Mouse (Mus musculus): Measurements from ENCODE around the gene Ipo8.

Ipo8 gene

DNA sequence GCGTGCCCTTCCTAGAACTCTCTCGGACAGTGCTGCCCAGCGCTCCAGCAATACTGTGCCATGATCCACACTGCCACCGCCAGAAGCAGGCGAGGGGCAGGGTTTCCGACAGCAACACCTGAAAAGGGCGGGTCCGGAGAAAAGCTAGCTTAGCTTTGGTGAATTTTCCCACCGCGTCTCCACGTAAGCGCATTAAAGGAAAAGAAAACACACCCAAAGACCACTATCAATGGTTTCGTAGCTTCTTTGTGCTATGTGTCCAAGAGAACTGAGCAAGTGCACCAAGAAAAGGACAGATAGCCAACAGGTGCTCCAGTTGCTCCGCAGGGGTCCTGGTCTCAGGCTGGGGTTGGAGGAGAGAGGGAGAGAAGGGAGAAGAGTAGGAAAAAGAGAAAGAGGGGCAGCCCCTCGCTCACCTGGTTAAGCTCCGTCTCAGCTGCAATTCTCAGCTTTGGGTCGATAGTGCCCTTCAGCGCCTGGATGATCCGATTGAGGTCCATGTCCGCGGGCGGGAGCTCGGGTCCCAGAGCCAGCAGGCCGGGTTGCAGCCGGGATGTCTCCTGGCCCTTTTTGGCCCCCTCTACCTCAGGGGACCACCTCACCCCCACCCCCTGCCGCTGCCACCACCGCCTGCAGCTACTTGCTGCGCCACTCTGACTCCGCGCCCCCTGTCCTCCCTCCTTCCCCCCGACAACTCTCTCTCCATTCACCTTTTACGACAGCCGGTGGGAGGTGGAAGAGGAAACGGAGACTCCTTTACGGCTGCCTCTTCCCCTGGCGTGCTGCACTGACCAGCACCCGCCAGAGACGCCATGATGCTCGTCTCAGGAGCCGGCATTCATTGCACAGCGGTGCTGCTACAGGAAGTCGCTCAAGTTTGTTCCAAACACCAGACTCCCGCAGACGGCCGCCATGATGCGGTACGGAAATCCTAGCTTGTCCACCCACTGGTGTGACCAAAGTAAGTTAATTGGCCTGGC, at the start of gene Ipo8:
Gene Ipo8 (minus strand): TSS at position 720 of the 980 bp plus-strand sequence.
- peak; percentile 87 for DNase-seq (ENCODE audit: low spot score)

DNA sequence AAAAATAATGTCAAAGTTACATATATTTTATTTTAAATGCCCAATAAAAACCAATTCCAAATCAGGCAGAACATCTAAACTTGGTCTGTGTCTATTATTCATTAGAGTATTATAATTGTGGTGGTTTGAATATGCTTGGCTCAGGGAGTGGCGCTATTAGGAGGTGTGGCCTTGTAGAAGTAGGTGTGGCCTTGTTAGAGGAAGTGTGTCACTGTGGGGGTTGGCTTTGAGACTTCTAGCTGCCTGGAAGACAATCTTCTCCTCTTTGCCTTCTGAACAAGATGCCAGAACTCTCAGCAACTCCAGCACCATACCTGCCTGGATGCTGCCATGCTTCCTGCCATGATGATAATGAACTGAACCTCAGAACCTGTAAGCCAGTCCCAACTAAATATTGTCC, 42.6 kb upstream of the Ipo8 start:
- no peak for DNase-seq (ENCODE audit: low spot score)

GRCm38 (mm10) chr6:148845629-148846028, 14.4 kb upstream of the Ipo8 start:
- no peak for DNase-seq (ENCODE audit: low spot score)

- DNase-seq (ENCODE audit: low spot score): no peak
Observed at GRCm38 (mm10) chr6:148841760-148842159, 10.5 kb upstream of the Ipo8 start.

- DNase-seq (ENCODE audit: low spot score): no peak
Observed at GRCm38 (mm10) chr6:148838460-148838859, 7.2 kb upstream of the Ipo8 start.

DNA sequence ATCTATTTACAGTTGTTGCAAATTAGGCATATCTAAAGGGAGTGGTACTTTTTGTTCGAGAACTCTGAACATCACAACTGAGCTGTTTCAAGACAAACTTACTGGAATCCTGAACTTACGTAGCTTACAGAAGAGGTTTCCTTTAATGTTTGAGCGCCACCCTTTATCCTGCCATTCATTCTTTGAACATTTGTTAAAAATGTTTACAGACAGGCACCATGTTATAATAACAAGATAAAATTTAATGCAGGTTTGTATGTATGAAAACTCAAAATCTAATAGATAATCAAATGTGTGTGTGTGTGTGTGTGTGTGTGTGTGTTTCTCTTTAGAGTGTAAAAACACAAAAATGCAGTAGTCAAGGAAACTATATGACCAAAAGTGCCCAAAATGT, 458 bp upstream of the Ipo8 start:
- DNase-seq (ENCODE audit: low spot score): no peak

DNA sequence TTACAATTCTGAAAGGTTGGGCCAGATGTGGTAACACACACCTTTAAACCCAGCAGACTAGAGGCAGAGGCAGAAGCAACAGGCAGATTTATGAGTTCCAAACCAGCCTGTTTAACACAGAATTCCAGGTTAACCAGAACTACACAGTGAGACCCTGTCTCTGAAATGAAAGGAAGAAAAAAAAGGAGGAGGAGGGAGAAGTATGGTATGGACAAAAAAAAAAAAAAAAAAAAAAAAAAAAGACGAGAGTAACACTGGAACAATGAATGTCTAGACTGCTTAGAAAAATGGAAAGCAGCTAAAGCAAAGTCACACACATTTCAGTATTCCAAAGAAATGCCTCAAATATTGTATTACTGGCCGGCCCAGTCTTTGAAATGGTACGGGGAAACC, 916 bp downstream of the Ipo8 start:
- DNase-seq (ENCODE audit: low spot score): no peak

- no peak for DNase-seq (ENCODE audit: low spot score)
Observed at GRCm38 (mm10) chr6:148826119-148826518, 5.1 kb downstream of the Ipo8 start.

DNA sequence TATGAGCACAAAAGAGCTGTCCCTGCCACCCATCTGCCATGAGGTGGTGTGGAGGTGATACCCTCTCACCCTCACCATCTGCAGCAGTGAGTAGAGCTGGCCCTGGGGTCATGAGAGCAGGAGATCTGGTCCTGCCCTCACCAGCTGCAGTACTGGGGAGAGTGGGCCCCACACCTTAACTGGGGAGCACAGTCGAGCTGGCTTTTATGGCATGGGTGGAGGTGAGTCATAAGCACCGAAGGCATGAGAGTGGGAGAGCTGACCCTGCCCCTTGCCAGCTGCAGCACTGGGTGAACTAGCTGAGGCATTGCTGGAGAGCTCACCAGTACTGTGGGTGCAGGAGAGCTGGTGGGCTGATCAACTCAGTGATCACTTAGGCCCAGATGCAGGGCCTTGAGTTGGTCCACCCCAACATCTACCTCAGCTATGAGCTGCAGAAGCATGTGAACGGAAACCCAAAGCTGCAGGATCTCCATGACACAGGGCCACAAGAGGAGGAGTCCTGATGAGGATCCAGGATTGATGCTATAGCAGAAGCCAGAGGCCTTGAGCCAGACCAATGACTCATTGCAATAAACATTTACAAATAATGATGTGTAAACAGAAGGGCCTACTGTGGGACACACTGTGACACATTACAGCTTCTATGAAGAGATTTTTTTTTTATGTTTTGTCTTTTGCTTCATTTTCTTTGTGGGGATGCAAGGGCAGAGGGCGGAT, 12.5 kb downstream of the Ipo8 start:
- no peak for DNase-seq (ENCODE audit: low spot score)

DNA sequence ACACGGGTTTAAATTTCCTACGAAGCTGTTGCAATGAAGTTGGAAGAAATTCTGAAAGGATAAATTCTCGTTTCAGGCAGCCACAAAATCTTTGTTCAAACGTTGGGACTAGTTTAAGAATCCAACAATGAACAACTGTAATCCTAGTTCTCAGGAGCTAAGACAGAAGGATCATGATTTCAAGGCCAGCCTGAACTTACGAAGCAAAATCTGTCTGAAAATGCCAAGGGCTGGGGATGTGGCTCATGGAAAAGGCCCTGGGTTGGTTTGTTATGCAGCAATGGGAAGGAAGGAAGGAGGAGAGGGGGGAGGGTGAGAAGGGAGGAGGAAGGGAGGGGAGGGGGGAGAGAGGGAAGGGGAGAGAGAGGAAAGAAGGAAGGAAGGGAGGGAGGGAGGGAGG, 14.5 kb downstream of the Ipo8 start:
- no peak for DNase-seq (ENCODE audit: low spot score)

- no peak for DNase-seq (ENCODE audit: low spot score)
Observed at GRCm38 (mm10) chr6:148811117-148811516, 20.1 kb downstream of the Ipo8 start.

DNA sequence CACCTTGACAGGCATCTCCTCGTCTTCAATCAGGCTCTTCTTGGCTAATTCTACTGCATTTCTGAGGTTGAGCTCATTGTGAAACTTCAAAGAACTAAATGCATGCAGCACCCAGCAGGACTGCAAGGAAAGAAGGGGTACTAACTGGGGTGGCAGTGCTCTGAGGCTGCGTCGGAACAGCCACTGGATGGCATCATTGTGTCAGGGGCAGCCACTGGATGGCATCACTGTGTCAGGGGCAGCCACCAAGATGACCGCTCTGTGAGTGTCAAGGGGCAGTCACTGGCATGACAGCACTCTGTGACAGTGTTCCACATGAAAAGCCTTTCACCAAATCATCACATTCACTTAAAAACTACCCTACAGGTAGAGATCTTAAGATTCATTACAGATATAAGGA, 31.5 kb downstream of the Ipo8 start:
- no peak for DNase-seq (ENCODE audit: low spot score)

- no peak for DNase-seq (ENCODE audit: low spot score)
Observed at GRCm38 (mm10) chr6:148795145-148795544, 36.1 kb downstream of the Ipo8 start.

GRCm38 (mm10) chr6:148789010-148789673, 42.1 kb downstream of the Ipo8 start:
- DNase-seq (ENCODE audit: low spot score): no peak

- no peak for DNase-seq (ENCODE audit: low spot score)
Observed at GRCm38 (mm10) chr6:148786186-148786585, 45.1 kb downstream of the Ipo8 start.

DNA sequence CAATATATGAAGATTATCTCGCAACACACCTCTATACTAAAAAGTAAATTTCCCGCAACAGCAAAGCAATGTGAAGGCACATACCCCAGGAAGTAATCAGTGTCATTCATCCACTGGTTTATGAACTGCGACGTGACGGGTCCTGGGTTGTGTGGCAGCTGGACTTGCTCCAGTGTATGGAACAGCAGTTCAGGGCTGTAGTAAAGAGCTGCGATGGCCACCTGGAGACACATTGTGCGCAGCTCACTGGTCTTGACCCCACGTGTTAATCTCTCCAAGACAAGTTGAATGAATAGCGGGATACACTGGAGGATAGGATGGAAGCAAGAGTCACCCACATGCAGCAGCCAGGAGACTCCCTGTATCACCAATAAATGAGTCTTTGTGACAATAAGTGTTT, 46.8 kb downstream of the Ipo8 start:
- no peak for DNase-seq (ENCODE audit: low spot score)

DNA sequence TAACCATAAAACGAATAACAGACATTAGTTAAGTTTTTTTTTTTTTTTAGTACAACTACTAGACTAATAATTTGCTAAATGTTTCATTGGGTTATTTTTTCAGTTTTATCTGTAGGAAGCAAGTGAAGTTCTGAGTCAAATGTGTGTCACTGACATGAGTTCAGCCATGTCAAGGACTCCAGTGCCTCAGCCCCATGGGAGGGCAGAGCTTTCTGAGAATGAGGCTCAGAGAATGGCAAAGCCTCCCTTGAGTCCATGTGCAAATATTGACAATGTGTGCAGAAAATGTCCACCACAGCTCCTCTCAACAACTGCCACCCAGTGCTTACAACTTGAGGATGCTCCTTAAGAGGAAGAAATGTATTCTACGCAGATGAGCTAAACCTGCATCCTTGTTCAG, 55.0 kb downstream of the Ipo8 start:
- DNase-seq (ENCODE audit: low spot score): no peak

- DNase-seq (ENCODE audit: low spot score): no peak
Observed at GRCm38 (mm10) chr6:148771423-148771822, 59.8 kb downstream of the Ipo8 start.

DNA sequence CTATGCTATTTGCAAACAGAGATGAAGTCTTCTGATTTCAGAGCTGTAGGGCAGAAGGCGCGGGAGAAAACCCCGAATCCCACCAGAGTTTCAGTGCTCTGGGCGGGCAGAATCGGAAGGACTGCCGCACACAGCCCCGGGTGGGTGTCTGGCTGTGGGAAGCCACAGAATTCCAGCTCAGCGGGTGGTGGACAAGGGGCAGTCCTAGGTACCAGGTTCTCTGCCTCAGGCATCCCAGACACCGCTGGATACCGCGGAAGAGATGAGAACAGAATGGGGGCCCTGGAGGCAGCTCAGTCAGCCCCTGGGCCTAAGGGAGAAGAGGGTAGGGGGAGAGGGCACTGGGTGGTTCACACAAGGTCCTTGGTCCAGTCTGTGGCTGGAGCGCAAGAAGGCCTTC, 62.8 kb downstream of the Ipo8 start:
- DNase-seq (ENCODE audit: low spot score): no peak

DNA sequence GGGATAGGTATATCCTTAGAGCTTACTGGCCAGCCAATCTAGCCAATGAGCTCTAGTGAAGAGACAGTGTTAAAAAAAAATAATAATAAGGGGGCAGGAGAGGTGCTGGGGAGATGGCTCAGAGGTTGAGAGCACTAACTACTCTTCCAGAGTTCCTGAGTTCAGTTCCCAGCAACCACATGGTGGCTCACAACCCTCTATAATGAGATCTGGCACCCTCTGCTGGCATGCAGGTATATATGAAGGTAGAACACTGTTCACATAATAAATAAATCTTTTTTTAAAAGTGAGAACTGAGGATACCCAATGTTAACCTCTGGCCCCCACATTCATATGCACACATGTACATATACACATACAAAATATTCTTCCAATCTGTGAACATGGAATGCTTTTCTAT, 64.0 kb downstream of the Ipo8 start:
- DNase-seq (ENCODE audit: low spot score): no peak

- DNase-seq (ENCODE audit: low spot score): no peak
Observed at GRCm38 (mm10) chr6:148761967-148762712, 69.1 kb downstream of the Ipo8 start.

GRCm38 (mm10) chr6:148761475-148761874, 69.8 kb downstream of the Ipo8 start:
- DNase-seq (ENCODE audit: low spot score): no peak
